Mouse (Mus musculus) heart, embryonic 11.5 days (tissue): ENCODE measurements at regions not wholly inside any gene's neighbourhood (a gene's known extent, or its start where the extent isn't known, plus 50 kb on each side); places are given as distances from the start of the nearest gene placed in this dataset.
A peak's percentile ranks its signal among the peaks of the same experiment; 100 is the strongest.

Source experiments
- ATAC-seq: fragments of 200-750 bp; cut with Nextera tagmentation; replicated peaks from 2 replicates; pipeline ENCODE4 v1.8.0; 2017; ENCODE audit warnings: moderate library complexity; ENCODE audit not compliant: insufficient number of reproducible peaks, low FRiP score, low TSS enrichment
- H3K27ac ChIP-seq: fragments of 300-500 bp; sonication (generic); 2 replicates; pipeline ENCODE4 v1.5.1; 2014; ENCODE audit warnings: mild to moderate bottlenecking, low read depth, low read length
- H3K27me3 ChIP-seq: fragments of 300-500 bp; sonication (generic); 2 replicates; pipeline ENCODE4 v1.6.1; 2014; ENCODE audit warnings: mild to moderate bottlenecking, low read length, mixed read lengths; ENCODE audit not compliant: control insufficient read depth, insufficient read depth
- H3K36me3 ChIP-seq: fragments of 300-500 bp; sonication (generic); 2 replicates; pipeline ENCODE4 v1.6.1; 2014; ENCODE audit warnings: mild to moderate bottlenecking, low read length, moderate library complexity, mixed read lengths; ENCODE audit not compliant: control insufficient read depth, insufficient read depth
- H3K4me1 ChIP-seq: fragments of 300-500 bp; sonication (generic); 2 replicates; pipeline ENCODE4 v1.6.1; 2014; ENCODE audit warnings: low read length; ENCODE audit not compliant: control insufficient read depth, insufficient read depth
- H3K4me2 ChIP-seq: fragments of 300-500 bp; sonication (generic); 2 replicates; pipeline ENCODE4 v1.6.1; 2014; ENCODE audit warnings: mild to moderate bottlenecking, moderate library complexity
- H3K4me3 ChIP-seq: fragments of 300-500 bp; sonication (generic); 2 replicates; pipeline ENCODE4 v1.5.1; 2014; ENCODE audit warnings: low read depth, low read length
- H3K9ac ChIP-seq: fragments of 300-500 bp; sonication (generic); 2 replicates; pipeline ENCODE4 v1.6.1; 2014; ENCODE audit warnings: mild to moderate bottlenecking, low read depth, low read length, moderate library complexity
- H3K9me3 ChIP-seq: fragments of 300-500 bp; sonication (generic); replicated peaks from 2 replicates; pipeline ENCODE4 v1.6.1; 2016; ENCODE audit warnings: low read length; ENCODE audit not compliant: control insufficient read depth
- WGBS: fragments of 180-500 bp; shearing (Covaris S2); extraction: QIAGEN DNeasy Blood & Tissue Kit; methylation state at CpG from one replicate; pipeline ENCODE4 v1.1.7; 2014; ENCODE audit not compliant: insufficient replicate concordance; 5-methylcytosine and 5-hydroxymethylcytosine counted together

- no peak overlapping the region for H3K4me3 ChIP-seq
- H3K9me3 ChIP-seq: no peaks in the 10 kb centered on the region
- H3K9ac ChIP-seq: no peak overlapping the region
- no peak overlapping the region for H3K4me2 ChIP-seq
- H3K4me1 ChIP-seq: peaks cover 19% of the 10 kb centered on the region
- H3K27ac ChIP-seq: 0 out of 2 replicates have a peak overlapping the region, but pooled peaks have one; percentile 32
- ATAC-seq: no peak
- H3K27me3 ChIP-seq: no peaks in the 10 kb centered on the region
- H3K36me3 ChIP-seq: no peaks in the 10 kb centered on the region
Observed at GRCm38 (mm10) chr3:68758609-68759008, 68.2 kb downstream of the Il12a start.

DNA sequence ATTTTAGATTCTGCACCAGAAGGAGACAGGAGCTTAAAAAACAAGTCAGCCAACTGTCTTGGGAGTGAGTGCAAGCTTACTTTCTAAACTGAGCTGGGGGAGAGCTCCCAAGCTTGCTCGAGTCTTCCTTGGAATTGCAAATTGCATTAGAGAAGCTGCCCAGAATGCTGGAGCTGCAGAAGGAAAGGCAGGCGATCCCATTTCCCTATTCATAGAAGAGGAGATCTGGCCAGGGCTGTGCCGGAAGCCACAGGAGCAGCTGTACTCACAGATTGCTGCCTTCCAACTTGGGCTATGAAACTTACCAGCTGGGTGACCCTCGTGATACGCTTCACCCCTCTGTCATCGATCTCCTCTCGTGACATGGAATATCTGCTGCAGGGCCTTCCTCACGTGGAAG lies 68.9 kb downstream of the Il12a start:
- no peak overlapping the region for H3K4me3 ChIP-seq
- no peak; the same call in 1 of the 2 replicates for ATAC-seq
- no peak overlapping the region for H3K4me2 ChIP-seq
- H3K27ac ChIP-seq: 0 out of 2 replicates have a peak overlapping the region, but pooled peaks have one; percentile 32
- no peaks in the 10 kb centered on the region for H3K9me3 ChIP-seq
- peaks cover 22% of the 10 kb centered on the region for H3K4me1 ChIP-seq
- H3K27me3 ChIP-seq: no peaks in the 10 kb centered on the region
- H3K36me3 ChIP-seq: no peaks in the 10 kb centered on the region
- H3K9ac ChIP-seq: no peak overlapping the region
- 30% methylated on average over 8 of the region's 8 CpGs for WGBS

DNA sequence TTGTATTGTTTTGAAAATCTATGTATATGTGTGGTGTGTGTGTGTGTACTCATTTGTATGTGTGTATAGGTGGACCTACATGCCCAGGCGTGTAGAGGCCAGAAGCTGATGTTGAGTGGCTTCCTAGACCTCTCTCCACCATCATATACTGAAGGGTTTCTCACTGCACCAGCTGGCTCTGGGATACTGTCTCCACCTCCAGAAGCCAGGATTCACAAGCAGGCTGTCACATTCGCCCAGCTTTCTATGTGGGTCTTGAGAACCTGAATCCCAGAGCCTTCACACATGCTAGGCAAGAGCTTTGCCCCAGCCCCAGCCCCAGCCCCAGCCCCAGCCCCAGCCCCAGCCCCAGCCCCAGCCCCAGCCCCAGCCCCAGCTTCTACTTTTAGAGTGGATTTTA lies 70.4 kb downstream of the Il12a start:
- Histone ChIP-seq H3K27me3 (no peaks in the 10 kb centered on the region), H3K27ac (peak overlapping the region; percentile 73; the same call in 1 of the 2 replicates), H3K4me3 (no peak overlapping the region), H3K4me1 (peaks cover 36% of the 10 kb centered on the region), H3K36me3 (no peaks in the 10 kb centered on the region), H3K4me2 (no peak overlapping the region), H3K9ac (no peak overlapping the region), H3K9me3 (no peaks in the 10 kb centered on the region)
- no peak for ATAC-seq
- WGBS: 72% methylated on average over 2 of the region's 2 CpGs

DNA sequence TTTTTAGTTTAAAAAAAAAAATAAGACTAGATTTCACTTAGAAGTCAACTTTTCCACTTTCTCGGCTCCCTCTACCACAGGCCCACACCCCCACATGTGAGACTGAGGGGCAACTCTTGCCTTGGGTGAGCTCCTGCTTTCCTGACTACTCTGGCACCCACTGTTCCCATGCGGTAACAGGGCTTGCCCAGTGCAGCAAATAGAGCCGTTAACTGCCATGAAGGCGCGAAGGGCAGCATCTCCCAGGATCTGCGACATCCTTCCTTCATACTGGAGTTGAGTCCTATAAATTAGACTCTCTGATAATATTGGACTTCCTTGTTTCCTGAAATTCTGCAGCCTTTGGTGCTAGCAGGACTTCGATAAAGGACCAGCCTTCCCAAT lies 70.8 kb downstream of the Il12a start:
- H3K4me2 ChIP-seq: peak overlapping the region; percentile 31
- H3K27ac ChIP-seq: peak overlapping the region; percentile 73; the same call in 1 of the 2 replicates
- no peaks in the 10 kb centered on the region for H3K27me3 ChIP-seq
- no peaks in the 10 kb centered on the region for H3K36me3 ChIP-seq
- no peaks in the 10 kb centered on the region for H3K9me3 ChIP-seq
- peaks cover 40% of the 10 kb centered on the region for H3K4me1 ChIP-seq
- ATAC-seq: no peak
- WGBS: 42% methylated on average over 7 of the region's 7 CpGs
- no peak overlapping the region for H3K9ac ChIP-seq
- H3K4me3 ChIP-seq: no peak overlapping the region

GRCm38 (mm10) chr3:68761626-68762331 lies 71.3 kb downstream of the Il12a start:
- Histone ChIP-seq H3K4me3 (no peak overlapping the region), H3K36me3 (no peaks in the 10 kb centered on the region), H3K4me1 (peaks cover 40% of the 10 kb centered on the region), H3K27me3 (no peaks in the 10 kb centered on the region), H3K27ac (peak overlapping the region; percentile 73), H3K9me3 (no peaks in the 10 kb centered on the region), H3K9ac (no peak overlapping the region), H3K4me2 (peak overlapping the region; percentile 31)
- 13% methylated on average over 11 of the region's 11 CpGs for WGBS
- peak; percentile 28 for ATAC-seq

- Histone ChIP-seq H3K4me3 (no peak overlapping the region), H3K27ac (no peak overlapping the region), H3K36me3 (no peaks in the 10 kb centered on the region), H3K9ac (no peak overlapping the region), H3K27me3 (no peaks in the 10 kb centered on the region), H3K4me2 (no peak overlapping the region), H3K4me1 (peaks cover 40% of the 10 kb centered on the region), H3K9me3 (no peaks in the 10 kb centered on the region)
- ATAC-seq: no peak
- 81% methylated on average over 8 of the region's 8 CpGs for WGBS
Observed at GRCm38 (mm10) chr3:68762988-68763387, 72.5 kb downstream of the Il12a start.

DNA sequence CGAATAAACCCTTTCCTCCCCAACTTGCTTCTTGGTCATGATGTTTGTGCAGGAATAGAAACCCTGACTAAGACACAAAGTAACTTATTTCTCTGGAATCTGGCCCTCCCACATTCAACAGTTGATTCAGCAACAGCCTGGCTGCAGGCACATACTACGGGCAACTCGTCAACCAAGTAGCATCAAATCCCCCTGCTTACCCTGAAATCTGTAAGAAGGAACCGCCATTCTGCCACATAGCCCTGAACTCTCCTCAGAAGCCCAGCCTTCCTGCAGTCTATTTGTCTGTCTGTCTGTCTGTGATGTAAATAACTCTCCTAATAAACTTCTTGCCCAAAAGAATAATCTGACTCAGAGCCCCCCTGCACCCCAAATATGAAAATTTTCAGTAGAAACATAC lies 73.9 kb downstream of the Il12a start:
- no peak for ATAC-seq
- peak overlapping the region; percentile 68 for H3K27ac ChIP-seq

GRCm38 (mm10) chr3:68764917-68765598 lies 74.6 kb downstream of the Il12a start:
- H3K9me3 ChIP-seq: no peaks in the 10 kb centered on the region
- H3K27ac ChIP-seq: peak overlapping the region; percentile 73; the same call in 1 of the 2 replicates
- peak; percentile 77 for ATAC-seq
- H3K27me3 ChIP-seq: no peaks in the 10 kb centered on the region
- WGBS: 24% methylated on average over 7 of the region's 7 CpGs
- no peak overlapping the region for H3K4me3 ChIP-seq
- peaks cover 38% of the 10 kb centered on the region for H3K4me1 ChIP-seq
- H3K36me3 ChIP-seq: no peaks in the 10 kb centered on the region
- no peak overlapping the region for H3K9ac ChIP-seq
- no peak overlapping the region for H3K4me2 ChIP-seq

More for the DNA sequence above, 73.9 kb downstream of the Il12a start:
- H3K36me3 ChIP-seq: no peaks in the 10 kb centered on the region
- no peak overlapping the region for H3K4me2 ChIP-seq
- H3K4me1 ChIP-seq: peaks cover 38% of the 10 kb centered on the region
- 37% methylated on average over 3 of the region's 4 CpGs for WGBS
- H3K9me3 ChIP-seq: no peaks in the 10 kb centered on the region
- no peak overlapping the region for H3K4me3 ChIP-seq
- H3K9ac ChIP-seq: no peak overlapping the region
- H3K27me3 ChIP-seq: no peaks in the 10 kb centered on the region
